In genomic region chr4:88761776-88762175, GRCm38 (mm10) we compare ENCODE assay signal across 8 mouse cellular contexts. TPM values are rescaled to one million over a fixed set of nuclear protein-coding genes. Genes with fewer than 3 reads are reported as not detected.
DNase-seq lines count a peak whose midpoint lies in the region.
"Not testable (repeated sequence)": the region's sequence is repeated elsewhere in the genome, so short reads cannot be mapped to it uniquely, and the experiment has no call there.
"Had no signal": no experiment of that assay in that cellular context is flagged by ENCODE, and none has a peak within 500 bp of the region (broad histone marks: within the 10 kb centered on the region; RNA-seq: fewer than 3 reads in every experiment).

No protein-coding gene starts in this region.

- peak; percentile 13 to 19 for DNase-seq in adrenal gland, postnatal 36 days
- peak; percentile 76 to 78 for DNase-seq in frontal cortex, postnatal 14 days (ENCODE audit: low spot score in 2 of 2)
- DNase-seq in heart, postnatal 10 days, result peak; percentile 76 to 77
- peak; percentile 67 to 74 for DNase-seq in kidney, postnatal 4 days
- DNase-seq in left cerebral cortex, postnatal 10 days (ENCODE audit: extremely low spot score in 1 of 2, low spot score in 2 of 2), result peak; percentile 71 to 80
- peak; percentile 65 for DNase-seq in ovary, postnatal 14 days (ENCODE audit: low spot score)
- peak; percentile 73 for DNase-seq in testis, postnatal 14 days (ENCODE audit: low spot score)

- intact Hi-C loops in heart, postnatal 10 days (cut with DNase I); left cerebral cortex, postnatal 10 days (cut with DNase I): not testable (repeated sequence)

RNA-seq across cellular contexts. Expression of gene Gm13283, which starts 1.9 kb away (rescaled TPM):
- under 1 TPM in 1 of 2 experiments, not detected in 1; 0.20 TPM for total RNA-seq in adrenal gland, postnatal 36 days (2021)
- total RNA-seq in heart, postnatal 10 days (2021), result not detected
- not detected for total RNA-seq in left cerebral cortex, postnatal 10 days (2021)

RNA-seq across cellular contexts. Expression of gene Gm13271, which starts 7.1 kb away (rescaled TPM):
- total RNA-seq in adrenal gland, postnatal 36 days (2021), result not detected
- total RNA-seq in heart, postnatal 10 days (2021), result not detected
- total RNA-seq in left cerebral cortex, postnatal 10 days (2021), result not detected
- total RNA-seq: megakaryocyte, adult 5-6 weeks had no signal

RNA-seq across cellular contexts. Expression of gene Gm13290, which starts 11.9 kb away (rescaled TPM):
- total RNA-seq in adrenal gland, postnatal 36 days (2021), result not detected
- not detected for total RNA-seq in heart, postnatal 10 days (2021)
- not detected for total RNA-seq in left cerebral cortex, postnatal 10 days (2021)
- total RNA-seq: megakaryocyte, adult 5-6 weeks had no signal

RNA-seq across cellular contexts. Expression of gene Gm13289, which starts 14.9 kb away (rescaled TPM):
- total RNA-seq in adrenal gland, postnatal 36 days (2021), result not detected
- total RNA-seq in heart, postnatal 10 days (2021), result not detected
- total RNA-seq in left cerebral cortex, postnatal 10 days (2021), result not detected
- total RNA-seq: megakaryocyte, adult 5-6 weeks had no signal

RNA-seq across cellular contexts. Expression of gene Gm13272, which starts 17.9 kb away (rescaled TPM):
- not detected for total RNA-seq in adrenal gland, postnatal 36 days (2021)
- total RNA-seq in heart, postnatal 10 days (2021), result not detected
- not detected for total RNA-seq in left cerebral cortex, postnatal 10 days (2021)
- total RNA-seq: megakaryocyte, adult 5-6 weeks had no signal

Comparison
In these comparisons a context has a peak if more than half of its experiments do, and no peak if none do; other contexts are left out.
1. Peak in every context shown above with its lines: DNase-seq.
2. DNase-seq: peak in every context shown above with its lines; median percentile 77 in frontal cortex, postnatal 14 days; 76 in heart, postnatal 10 days; 76 in left cerebral cortex, postnatal 10 days; 73 in testis, postnatal 14 days; 70 in kidney, postnatal 4 days; 65 in ovary, postnatal 14 days; 16 in adrenal gland, postnatal 36 days.